Mouse (Mus musculus) frontal cortex, postnatal 10 days (tissue): ENCODE results near the gene Pus7.

Source experiments
- DNase-seq, 2 experiments: peaks; one replicate each; pipeline ENCODE4 v3.0.0; 2022; ENCODE audit warnings: low spot score in 2 of 2, mixed read lengths in 1 of 2

Pus7 gene

GRCm38 (mm10) chr5:23782931-23783877 is at the start of gene Pus7:
Gene Pus7 (minus strand): TSS chr5:23783711.
- peak; percentile 48 to 80 for DNase-seq

- DNase-seq = no peak
Measured at GRCm38 (mm10) chr5:23830897-23831752, 47.6 kb upstream of the Pus7 start.

- peak in 1 of 2 experiments; percentile 23 for DNase-seq
Measured at GRCm38 (mm10) chr5:23826321-23827004, 43.0 kb upstream of the Pus7 start.

- no peak for DNase-seq
Measured at GRCm38 (mm10) chr5:23824171-23824733, 40.7 kb upstream of the Pus7 start.

- DNase-seq = no peak
Measured at GRCm38 (mm10) chr5:23822306-23822705, 38.8 kb upstream of the Pus7 start.

GRCm38 (mm10) chr5:23816681-23817080 is 33.2 kb upstream of the Pus7 start:
- DNase-seq = no peak

- DNase-seq = no peak
Measured at GRCm38 (mm10) chr5:23814841-23815240, 31.3 kb upstream of the Pus7 start.

- no peak for DNase-seq
Measured at GRCm38 (mm10) chr5:23792726-23793125, 9.2 kb upstream of the Pus7 start.

- DNase-seq = no peak
Measured at GRCm38 (mm10) chr5:23789078-23789612, 5.6 kb upstream of the Pus7 start.

GRCm38 (mm10) chr5:23788390-23788830 is 4.9 kb upstream of the Pus7 start:
- DNase-seq = no peak

GRCm38 (mm10) chr5:23787536-23788389 is 4.3 kb upstream of the Pus7 start, which contains the start of gene Rint1:
Gene Rint1 (plus strand): TSS chr5:23787711.
- DNase-seq = peak; percentile 78 to 92

- DNase-seq = no peak
Measured at GRCm38 (mm10) chr5:23782051-23782810, 1.3 kb downstream of the Pus7 start.

GRCm38 (mm10) chr5:23781172-23781571 is 2.3 kb downstream of the Pus7 start:
- DNase-seq = no peak

- no peak for DNase-seq
Measured at GRCm38 (mm10) chr5:23780516-23780915, 3.0 kb downstream of the Pus7 start.

GRCm38 (mm10) chr5:23774186-23774585 is 9.3 kb downstream of the Pus7 start:
- no peak for DNase-seq

GRCm38 (mm10) chr5:23771105-23771504 is 12.4 kb downstream of the Pus7 start:
- no peak for DNase-seq

- peak; percentile 14 to 16 for DNase-seq
Measured at GRCm38 (mm10) chr5:23764557-23764956, 19.0 kb downstream of the Pus7 start.

- no peak for DNase-seq
Measured at GRCm38 (mm10) chr5:23762531-23762930, 21.0 kb downstream of the Pus7 start.

- DNase-seq = peak in 1 of 2 experiments; percentile 23
Measured at GRCm38 (mm10) chr5:23758633-23759032, 24.9 kb downstream of the Pus7 start.
